Mouse (Mus musculus): ENCODE measurements around the gene Cox7b. TPM values are rescaled to one million over a fixed set of nuclear protein-coding genes. Genes with fewer than 3 reads are reported as not detected.

Cox7b gene
- total and polyA plus RNA-seq, 3 experiments: 222 to 804 (median 712) TPM

- TF ChIP-seq ZNF384 (IDR thresholded peaks at IDR 0.05; ENCODE audit: low read depth, low read length): no peak
Observed at GRCm38 (mm10) chrX:106026418-106027342, 11.2 kb downstream of the Cox7b start, which contains the start of gene Atp7a (continued).

- no peaks in the 10 kb centered on the region for H3K27me3 ChIP-seq (replicated peaks)
- peak overlapping the region; percentile 51 to 77 (median 55) for H3K4me3 ChIP-seq (replicated peaks in 1 of 3; ENCODE audit: low read depth in 2 of 3, low read length in 2 of 3, poor library complexity in 1 of 3)
- peaks cover 0 to 3% of the 10 kb centered on the region in 2 experiments for H3K36me3 ChIP-seq (replicated peaks in 1 of 2; ENCODE audit: control insufficient read depth in 1 of 2, insufficient read depth in 1 of 2, low read length in 1 of 2)
- peaks cover 22% of the 10 kb centered on the region for H3K79me2 ChIP-seq (replicated peaks; ENCODE audit: control insufficient read depth, extremely low read depth, insufficient read depth, poor library complexity, severe bottlenecking)
- in situ Hi-C loops (cut with MboI; ENCODE audit: low pct_ligation_motif_present, low pct_unique_long_range_greater_than_20kb, low sequenced_read_pairs): no loop called here
- dilution Hi-C loops (cut with MboI; ENCODE audit: extremely low pct_ligation_motif_present, extremely low pct_unique_long_range_greater_than_20kb, low sequenced_read_pairs): no loop called here
- peak; percentile 9; the same call in 1 of the 2 replicates for TF ChIP-seq ZNF384 (IDR thresholded peaks at IDR 0.05; ENCODE audit: low read depth, low read length)
- 0 out of 2 replicates have a peak, but pooled peaks have one; percentile 23 for TF ChIP-seq NRF1 (IDR thresholded peaks at IDR 0.05; ENCODE audit: low read depth, low read length)
- TF ChIP-seq MXI1 (IDR thresholded peaks at IDR 0.05; ENCODE audit: low read depth, low read length): 0 out of 2 replicates have a peak, but pooled peaks have one; percentile 2
- no peak for TF ChIP-seq UBTF (IDR thresholded peaks at IDR 0.05; ENCODE audit: low read depth, low read length)
- 0 out of 2 replicates have a peak, but pooled peaks have one; percentile 17 for TF ChIP-seq EP300 (IDR thresholded peaks at IDR 0.05; ENCODE audit: low read length)
- TF ChIP-seq POLR2AphosphoS2 (IDR thresholded peaks at IDR 0.05; ENCODE audit: low read depth, low read length): no peak
- no peak for TF ChIP-seq PAX5 (IDR thresholded peaks at IDR 0.05; ENCODE audit: low read length)
- H3K27ac ChIP-seq (ENCODE audit: insufficient read depth, low read depth): no peak overlapping the region
- DNase-seq (ENCODE audit: extremely low read depth): no peak
- peaks cover 0 to 5% of the 10 kb centered on the region in 2 experiments; a peak in 2 of 4 replicates for H3K4me1 ChIP-seq (ENCODE audit: control insufficient read depth in 1 of 2, insufficient read depth in 2 of 2)
- no peaks in the 10 kb centered on the region for H3K9me3 ChIP-seq (replicated peaks; ENCODE audit: low read length)
- H3K4me2 ChIP-seq (ENCODE audit: insufficient read depth, low read depth, poor library complexity, severe bottlenecking): peak overlapping the region; percentile 50; the same call in 1 of the 2 replicates
- peak overlapping the region; percentile 93; the same call in 1 of the 2 replicates for H3K9ac ChIP-seq (ENCODE audit: insufficient read depth, low read depth)
Observed at GRCm38 (mm10) chrX:106027343-106027674, 11.8 kb downstream of the Cox7b start.

- Histone ChIP-seq H3K9me3 (replicated peaks; ENCODE audit: low read length) (no peaks in the 10 kb centered on the region), H3K9ac (ENCODE audit: insufficient read depth, low read depth) (peak overlapping the region; percentile 48; the same call in 1 of the 2 replicates), H3K27ac (ENCODE audit: insufficient read depth, low read depth) (no peak overlapping the region), H3K4me1 (ENCODE audit: control insufficient read depth in 1 of 2, insufficient read depth in 2 of 2) (peaks cover 0 to 18% of the 10 kb centered on the region in 2 experiments; a peak in 2 of 4 replicates), H3K79me2 (replicated peaks; ENCODE audit: control insufficient read depth, extremely low read depth, insufficient read depth, poor library complexity, severe bottlenecking) (peaks cover 26% of the 10 kb centered on the region), H3K4me3 (replicated peaks in 1 of 3; ENCODE audit: low read depth in 2 of 3, low read length in 2 of 3, poor library complexity in 1 of 3) (peak overlapping the region in 1 of 3 experiments; percentile 8), H3K4me2 (ENCODE audit: insufficient read depth, low read depth, poor library complexity, severe bottlenecking) (peak overlapping the region; percentile 66), H3K27me3 (replicated peaks) (no peaks in the 10 kb centered on the region), H3K36me3 (replicated peaks in 1 of 2; ENCODE audit: control insufficient read depth in 1 of 2, insufficient read depth in 1 of 2, low read length in 1 of 2) (no peaks in the 10 kb centered on the region)
- DNase-seq (ENCODE audit: extremely low read depth): no peak
- dilution Hi-C loops (cut with MboI; ENCODE audit: extremely low pct_ligation_motif_present, extremely low pct_unique_long_range_greater_than_20kb, low sequenced_read_pairs) (no loop called here), in situ Hi-C loops (cut with MboI; ENCODE audit: low pct_ligation_motif_present, low pct_unique_long_range_greater_than_20kb, low sequenced_read_pairs) (no loop called here)
- TF ChIP-seq IRF4 (IDR thresholded peaks at IDR 0.05; ENCODE audit: low read depth, low read length) (no peak), ETS1 (conservative IDR thresholded peaks at IDR 0.05; ENCODE audit: low read depth, low read length) (no peak), MYC (IDR thresholded peaks at IDR 0.05; ENCODE audit: low read depth, low read length) (no peak), NRF1 (IDR thresholded peaks at IDR 0.05; ENCODE audit: low read depth, low read length) (no peak), CHD1 (IDR thresholded peaks at IDR 0.05; ENCODE audit: low read depth, low read length) (no peak), GABPA (IDR thresholded peaks at IDR 0.05; ENCODE audit: insufficient replicate concordance, low read depth, low read length) (no peak), NELFE (IDR thresholded peaks at IDR 0.05; ENCODE audit: low read depth, low read length) (no peak), JUND (conservative IDR thresholded peaks at IDR 0.05; ENCODE audit: low read depth, low read length) (no peak), CTCF (conservative IDR thresholded peaks at IDR 0.05 in 1 of 2, IDR thresholded peaks at IDR 0.05 in 1 of 2; ENCODE audit: low read depth in 2 of 2, low read length in 2 of 2) (no peak), ZNF384 (IDR thresholded peaks at IDR 0.05; ENCODE audit: low read depth, low read length) (peak; percentile 39; the same call in 1 of the 2 replicates), HCFC1 (IDR thresholded peaks at IDR 0.05; ENCODE audit: low read depth, low read length) (no peak), ZMIZ1 (IDR thresholded peaks at IDR 0.05; ENCODE audit: low read depth, low read length) (no peak), MAFK (IDR thresholded peaks at IDR 0.05; ENCODE audit: insufficient replicate concordance, low read length) (no peak), BHLHE40 (IDR thresholded peaks at IDR 0.05; ENCODE audit: low read depth, low read length) (no peak), UBTF (IDR thresholded peaks at IDR 0.05; ENCODE audit: low read depth, low read length) (no peak), MXI1 (IDR thresholded peaks at IDR 0.05; ENCODE audit: low read depth, low read length) (peak; percentile 17; the same call in 1 of the 2 replicates), POLR2AphosphoS2 (IDR thresholded peaks at IDR 0.05; ENCODE audit: low read depth, low read length) (no peak), USF1 (IDR thresholded peaks at IDR 0.05; ENCODE audit: low read depth, low read length) (no peak)
Observed at GRCm38 (mm10) chrX:106030176-106030575, 14.7 kb downstream of the Cox7b start.
